Mouse (Mus musculus) embryo, embryonic 10.5 days (tissue): ENCODE measurements at regions not wholly inside any gene's neighbourhood (a gene's known extent, or its start where the extent isn't known, plus 50 kb on each side); places are given as distances from the start of the nearest gene placed in this dataset.

Experiments
- DNase-seq: peaks from one replicate; pipeline ENCODE4 v3.0.0-alpha.2; 2015; ENCODE audit warnings: low spot score

GRCm38 (mm10) chr3:43836865-43837264 lies 1541.3 kb upstream of the Pcdh10 start:
- DNase-seq = no peak

- DNase-seq = peak; percentile 17
Observed at GRCm38 (mm10) chr3:43847386-43847785, 1530.8 kb upstream of the Pcdh10 start.
